Mouse (Mus musculus) testis, postnatal 14 days (tissue): ENCODE measurements around the gene Tmem208.

Source experiments
- DNase-seq: peaks from one replicate; pipeline ENCODE4 v3.0.0; 2021; ENCODE audit warnings: low spot score

Tmem208 gene

GRCm38 (mm10) chr8:105298351-105299252, 27.6 kb upstream of the Tmem208 start:
- DNase-seq, result no peak

- no peak for DNase-seq
These were observed 26.2 kb upstream of the Tmem208 start for GRCm38 (mm10) chr8:105299962-105300361.

GRCm38 (mm10) chr8:105303396-105303795, 22.8 kb upstream of the Tmem208 start:
- no peak for DNase-seq

- no peak for DNase-seq
These were observed 22.3 kb upstream of the Tmem208 start for GRCm38 (mm10) chr8:105303874-105304273.

- DNase-seq, result no peak
These were observed 21.6 kb upstream of the Tmem208 start for GRCm38 (mm10) chr8:105304325-105305210.

GRCm38 (mm10) chr8:105305211-105306145, 20.7 kb upstream of the Tmem208 start, which contains the start of gene Elmo3:
Elmo3 (plus strand) TSS chr8:105305601.
- DNase-seq, result peak; percentile 63

- no peak for DNase-seq
These were observed 19.9 kb upstream of the Tmem208 start for GRCm38 (mm10) chr8:105306146-105306691.

- DNase-seq, result no peak
These were observed 18.5 kb upstream of the Tmem208 start for GRCm38 (mm10) chr8:105307670-105308069.

GRCm38 (mm10) chr8:105308428-105308827, 17.7 kb upstream of the Tmem208 start:
- no peak for DNase-seq

- no peak for DNase-seq
These were observed 16.9 kb upstream of the Tmem208 start for GRCm38 (mm10) chr8:105309142-105309847.

- no peak for DNase-seq
These were observed 16.0 kb upstream of the Tmem208 start for GRCm38 (mm10) chr8:105310118-105310517.

GRCm38 (mm10) chr8:105311718-105312117, 14.4 kb upstream of the Tmem208 start:
- DNase-seq, result no peak

GRCm38 (mm10) chr8:105312891-105313481, 13.2 kb upstream of the Tmem208 start:
- DNase-seq, result no peak

- DNase-seq, result no peak
These were observed 12.3 kb upstream of the Tmem208 start for GRCm38 (mm10) chr8:105313622-105314402.

- DNase-seq, result no peak
These were observed 10.9 kb upstream of the Tmem208 start for GRCm38 (mm10) chr8:105315073-105315769.

- no peak for DNase-seq
These were observed 8.2 kb upstream of the Tmem208 start for GRCm38 (mm10) chr8:105317941-105318340.

GRCm38 (mm10) chr8:105318662-105319190, 7.4 kb upstream of the Tmem208 start:
- no peak for DNase-seq

- DNase-seq, result no peak
These were observed 3.0 kb upstream of the Tmem208 start for GRCm38 (mm10) chr8:105323183-105323582.
